Mouse (Mus musculus): ENCODE data around the gene Rbm15. TPM values are rescaled to one million over a fixed set of nuclear protein-coding genes. Genes with fewer than 3 reads are reported as not detected.

Rbm15 gene
- polyA plus RNA-seq, 1 experiment from 2014 or later: 6.9 TPM

Other genes with a start within 250 kb of the Rbm15 start
- gene Kcna2, start 232.5 kb downstream of the Rbm15 start, polyA plus RNA-seq (2015; fragmentation: Nextera tagmentation; extraction: Ambion mirVana): 1.7 and 2.1 TPM in 2 replicates
- not detected in 2 replicates for gene Kcna10, start 150.6 kb downstream of the Rbm15 start, polyA plus RNA-seq (2015; fragmentation: Nextera tagmentation; extraction: Ambion mirVana)
- gene Cym, start 111.9 kb downstream of the Rbm15 start, polyA plus RNA-seq (2015; fragmentation: Nextera tagmentation; extraction: Ambion mirVana): 4.5 TPM in 1 of 2 replicates, not detected in the other
- 0.12 and 0.40 TPM in 2 replicates for gene A630076J17Rik, start 103.1 kb downstream of the Rbm15 start, polyA plus RNA-seq (2015; fragmentation: Nextera tagmentation; extraction: Ambion mirVana)
- not detected in 2 replicates for gene Prok1, start 94.0 kb downstream of the Rbm15 start, polyA plus RNA-seq (2015; fragmentation: Nextera tagmentation; extraction: Ambion mirVana)
- 176 and 186 TPM in 2 replicates for gene Lamtor5, start 54.8 kb downstream of the Rbm15 start, polyA plus RNA-seq (2015; fragmentation: Nextera tagmentation; extraction: Ambion mirVana)
- gene Slc16a4, start 42.4 kb downstream of the Rbm15 start, polyA plus RNA-seq (2015; fragmentation: Nextera tagmentation; extraction: Ambion mirVana): 2.5 and 2.6 TPM in 2 replicates
- 10.1 and 10.4 TPM in 2 replicates for gene Kcnc4, start 125.9 kb upstream of the Rbm15 start, polyA plus RNA-seq (2015; fragmentation: Nextera tagmentation; extraction: Ambion mirVana)
- 16.4 and 19.7 TPM in 2 replicates for gene Slc6a17, start 184.3 kb upstream of the Rbm15 start, polyA plus RNA-seq (2015; fragmentation: Nextera tagmentation; extraction: Ambion mirVana)
- gene Ubl4b, start 221.4 kb upstream of the Rbm15 start, polyA plus RNA-seq (2015; fragmentation: Nextera tagmentation; extraction: Ambion mirVana): not detected in 2 replicates

Measured in hindbrain, embryonic 15.5 days (tissue).